ENCODE assay signal across 20 mouse cellular contexts in the genomic region with DNA sequence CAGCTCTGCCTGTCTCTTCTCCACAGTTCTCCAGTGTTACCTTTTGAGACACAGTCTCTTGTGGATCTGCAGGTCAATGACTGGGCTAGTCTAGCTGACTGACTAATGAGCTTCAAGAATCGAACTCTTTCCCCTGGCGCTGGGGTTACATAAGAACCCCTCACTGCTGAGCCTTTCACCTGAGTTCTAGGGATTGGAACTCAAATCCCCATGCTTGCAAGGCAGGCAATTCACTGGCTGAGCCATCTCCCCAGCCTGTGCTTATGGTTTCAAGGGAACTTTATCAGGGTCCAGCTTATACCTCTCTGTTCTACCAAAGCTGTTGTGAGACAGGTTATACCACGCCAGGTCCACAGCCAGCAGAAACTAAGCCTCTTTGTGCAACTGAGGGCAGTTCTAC.
"Had no signal": no experiment of that assay in that cellular context is flagged by ENCODE, and none has a peak within 500 bp of the region (broad histone marks: within the 10 kb centered on the region; RNA-seq: fewer than 3 reads in every experiment).

No protein-coding gene starts in this region.

- H3K9ac ChIP-seq: forebrain, embryonic 15.5 days; forebrain, postnatal 0 days; heart, embryonic 13.5 days; heart, embryonic 15.5 days; hindbrain, embryonic 12.5 days; hindbrain, embryonic 14.5 days; kidney, embryonic 15.5 days; limb, embryonic 13.5 days had no signal

- H3K27me3 ChIP-seq: forebrain, embryonic 15.5 days; heart, embryonic 13.5 days; heart, embryonic 15.5 days; hindbrain, embryonic 12.5 days; kidney, embryonic 15.5 days; limb, embryonic 13.5 days had no signal

- ATAC-seq: forebrain, embryonic 15.5 days; forebrain, postnatal 0 days; hindbrain, embryonic 16.5 days had no signal

- H3K27ac ChIP-seq: forebrain, embryonic 15.5 days; heart, embryonic 13.5 days; heart, embryonic 15.5 days; hindbrain, embryonic 12.5 days; hindbrain, embryonic 14.5 days; kidney, embryonic 15.5 days; limb, embryonic 13.5 days had no signal

- H3K4me3 ChIP-seq: forebrain, embryonic 15.5 days; heart, embryonic 10.5 days; heart, embryonic 13.5 days; heart, embryonic 15.5 days; hindbrain, embryonic 12.5 days; kidney, embryonic 15.5 days; limb, embryonic 13.5 days had no signal

- H3K9me3 ChIP-seq: forebrain, embryonic 15.5 days; heart, embryonic 10.5 days; heart, embryonic 15.5 days; kidney, embryonic 15.5 days had no signal

- H3K36me3 ChIP-seq: forebrain, embryonic 15.5 days; heart, embryonic 10.5 days; heart, embryonic 13.5 days; heart, embryonic 15.5 days; hindbrain, embryonic 12.5 days; kidney, embryonic 15.5 days; limb, embryonic 13.5 days had no signal

- DNase-seq: forebrain, postnatal 0 days; gastrocnemius, postnatal 36 days; heart, adult 18-20 months; heart, postnatal 14 days; heart, postnatal 36 days; kidney, adult 11 months; kidney, adult 9 months; kidney, postnatal 14 days; layer of hippocampus, adult 9-11 months; layer of hippocampus, postnatal 36 days; left cerebral cortex, postnatal 4 days had no signal

- H3K4me2 ChIP-seq: forebrain, embryonic 15.5 days; heart, embryonic 13.5 days; heart, embryonic 15.5 days; hindbrain, embryonic 12.5 days; hindbrain, embryonic 14.5 days; kidney, embryonic 15.5 days; limb, embryonic 13.5 days had no signal
